Mouse (Mus musculus): ENCODE measurements around the gene Acap3. TPM values are rescaled to one million over a fixed set of nuclear protein-coding genes. Genes with fewer than 3 reads are reported as not detected.

The Acap3 gene
- total and polyA plus RNA-seq, 2 experiments from 2014 or later = 64.5 to 82.6 TPM

- DNase-seq (ENCODE audit: low spot score) (peak; percentile 96), ATAC-seq (ENCODE audit: low FRiP score) (peak; percentile 94)
- Histone ChIP-seq H3K4me3 (ENCODE audit: low read depth, low read length) (peak within 1 kb of the TSS; percentile 71), H3K9me3 (ENCODE audit: low read length) (no peaks in the 10 kb centered on the region), H3K27me3 (ENCODE audit: insufficient read depth, low read length) (no peaks in the 10 kb centered on the region), H3K4me1 (ENCODE audit: insufficient read depth, low read length) (peaks cover 6% of the 10 kb centered on the region; the same call in 1 of the 2 replicates), H3K4me2 (ENCODE audit: low read depth, low read length, poor library complexity, severe bottlenecking) (peak within 1 kb of the TSS; percentile 93), H3K27ac (ENCODE audit: low read depth, low read length) (peak within 1 kb of the TSS; percentile 77), H3K9ac (replicated peaks; ENCODE audit: low read length, poor library complexity, severe bottlenecking) (peak within 1 kb of the TSS; percentile 90), H3K36me3 (ENCODE audit: insufficient read depth, low read length) (peaks cover 36% of the 10 kb centered on the region)
- TF ChIP-seq CTCF (IDR thresholded peaks at IDR 0.05) = peak; percentile 45
- under 1% methylated on average over 59 of the region's 63 CpGs for WGBS
These were observed 22.1 kb upstream of the Acap3 start, which contains the start of the genes Cptp and Ints11 for GRCm38 (mm10) chr4:155869317-155870033. Gene Cptp, minus strand, starts transcription at chr4:155869440. Gene Ints11, plus strand, starts transcription at chr4:155869546.

GRCm38 (mm10) chr4:155871404-155871803 lies 20.2 kb upstream of the Acap3 start:
- peaks cover 6% of the 10 kb centered on the region; the same call in 1 of the 2 replicates for H3K4me1 ChIP-seq (ENCODE audit: insufficient read depth, low read length)
- H3K36me3 ChIP-seq (ENCODE audit: insufficient read depth, low read length) = peaks cover 33% of the 10 kb centered on the region
- ATAC-seq (ENCODE audit: low FRiP score) (no peak), DNase-seq (ENCODE audit: low spot score) (no peak)
- no peak overlapping the region for H3K4me2 ChIP-seq (ENCODE audit: low read depth, low read length, poor library complexity, severe bottlenecking)
- WGBS = 96% methylated on average over 7 of the region's 7 CpGs
- H3K9ac ChIP-seq (replicated peaks; ENCODE audit: low read length, poor library complexity, severe bottlenecking) = no peak overlapping the region
- no peak overlapping the region for H3K4me3 ChIP-seq (ENCODE audit: low read depth, low read length)
- H3K27ac ChIP-seq (ENCODE audit: low read depth, low read length) = no peak overlapping the region
- TF ChIP-seq CTCF (IDR thresholded peaks at IDR 0.05) = no peak
- no peaks in the 10 kb centered on the region for H3K27me3 ChIP-seq (ENCODE audit: insufficient read depth, low read length)
- no peaks in the 10 kb centered on the region for H3K9me3 ChIP-seq (ENCODE audit: low read length)

GRCm38 (mm10) chr4:155883587-155883986 lies 8.0 kb upstream of the Acap3 start:
- Histone ChIP-seq H3K27me3 (ENCODE audit: insufficient read depth, low read length) (no peaks in the 10 kb centered on the region), H3K9me3 (ENCODE audit: low read length) (no peaks in the 10 kb centered on the region), H3K4me1 (ENCODE audit: insufficient read depth, low read length) (no peaks in the 10 kb centered on the region), H3K27ac (ENCODE audit: low read depth, low read length) (no peak overlapping the region), H3K4me2 (ENCODE audit: low read depth, low read length, poor library complexity, severe bottlenecking) (no peak overlapping the region), H3K4me3 (ENCODE audit: low read depth, low read length) (no peak overlapping the region), H3K36me3 (ENCODE audit: insufficient read depth, low read length) (peaks cover 36% of the 10 kb centered on the region), H3K9ac (replicated peaks; ENCODE audit: low read length, poor library complexity, severe bottlenecking) (no peak overlapping the region)
- ATAC-seq (ENCODE audit: low FRiP score) (no peak), DNase-seq (ENCODE audit: low spot score) (no peak)
- 89% methylated on average over 3 of the region's 3 CpGs for WGBS
- no peak for TF ChIP-seq CTCF (IDR thresholded peaks at IDR 0.05)

- peaks cover 46% of the 10 kb centered on the region for H3K36me3 ChIP-seq (ENCODE audit: insufficient read depth, low read length)
- ATAC-seq (ENCODE audit: low FRiP score) (no peak), DNase-seq (ENCODE audit: low spot score) (no peak)
- H3K9me3 ChIP-seq (ENCODE audit: low read length) = no peaks in the 10 kb centered on the region
- H3K9ac ChIP-seq (replicated peaks; ENCODE audit: low read length, poor library complexity, severe bottlenecking) = no peak overlapping the region
- 91% methylated on average over 5 of the region's 5 CpGs for WGBS
- no peak for TF ChIP-seq CTCF (IDR thresholded peaks at IDR 0.05)
- H3K27ac ChIP-seq (ENCODE audit: low read depth, low read length) = no peak overlapping the region
- no peak overlapping the region for H3K4me3 ChIP-seq (ENCODE audit: low read depth, low read length)
- H3K27me3 ChIP-seq (ENCODE audit: insufficient read depth, low read length) = no peaks in the 10 kb centered on the region
- no peak overlapping the region for H3K4me2 ChIP-seq (ENCODE audit: low read depth, low read length, poor library complexity, severe bottlenecking)
- H3K4me1 ChIP-seq (ENCODE audit: insufficient read depth, low read length) = peaks cover 6% of the 10 kb centered on the region; the same call in 1 of the 2 replicates
These were observed 5.3 kb upstream of the Acap3 start for GRCm38 (mm10) chr4:155886330-155886729.

GRCm38 (mm10) chr4:155887674-155888073 lies 3.9 kb upstream of the Acap3 start:
- H3K36me3 ChIP-seq (ENCODE audit: insufficient read depth, low read length) = peaks cover 46% of the 10 kb centered on the region
- 90% methylated on average over 10 of the region's 10 CpGs for WGBS
- DNase-seq (ENCODE audit: low spot score) = no peak

GRCm38 (mm10) chr4:155888181-155888580 lies 3.4 kb upstream of the Acap3 start:
- peaks cover 46% of the 10 kb centered on the region for H3K36me3 ChIP-seq (ENCODE audit: insufficient read depth, low read length)
- 95% methylated on average over 9 of the region's 9 CpGs for WGBS

More at GRCm38 (mm10) chr4:155887674-155888073, 3.9 kb upstream of the Acap3 start:
- Histone ChIP-seq H3K27me3 (ENCODE audit: insufficient read depth, low read length) (no peaks in the 10 kb centered on the region), H3K9ac (replicated peaks; ENCODE audit: low read length, poor library complexity, severe bottlenecking) (no peak overlapping the region), H3K9me3 (ENCODE audit: low read length) (no peaks in the 10 kb centered on the region), H3K4me3 (ENCODE audit: low read depth, low read length) (no peak overlapping the region), H3K27ac (ENCODE audit: low read depth, low read length) (no peak overlapping the region), H3K4me2 (ENCODE audit: low read depth, low read length, poor library complexity, severe bottlenecking) (no peak overlapping the region), H3K4me1 (ENCODE audit: insufficient read depth, low read length) (peaks cover 6% of the 10 kb centered on the region; the same call in 1 of the 2 replicates)
- ATAC-seq (ENCODE audit: low FRiP score) = no peak
- TF ChIP-seq CTCF (IDR thresholded peaks at IDR 0.05) = no peak

More at GRCm38 (mm10) chr4:155888181-155888580, 3.4 kb upstream of the Acap3 start:
- DNase-seq (ENCODE audit: low spot score) = no peak
- Histone ChIP-seq H3K27ac (ENCODE audit: low read depth, low read length) (no peak overlapping the region), H3K27me3 (ENCODE audit: insufficient read depth, low read length) (no peaks in the 10 kb centered on the region), H3K4me1 (ENCODE audit: insufficient read depth, low read length) (peaks cover 6% of the 10 kb centered on the region; the same call in 1 of the 2 replicates), H3K4me2 (ENCODE audit: low read depth, low read length, poor library complexity, severe bottlenecking) (no peak overlapping the region), H3K9me3 (ENCODE audit: low read length) (no peaks in the 10 kb centered on the region), H3K4me3 (ENCODE audit: low read depth, low read length) (no peak overlapping the region), H3K9ac (replicated peaks; ENCODE audit: low read length, poor library complexity, severe bottlenecking) (0 out of 2 replicates have a peak overlapping the region, but pooled peaks have one; percentile 8)
- ATAC-seq (ENCODE audit: low FRiP score) = no peak
- TF ChIP-seq CTCF (IDR thresholded peaks at IDR 0.05) = no peak
